Mouse (Mus musculus): ENCODE data around the gene Mgam.
"Not testable (repeated sequence)": the region's sequence is repeated elsewhere in the genome, so short reads cannot be mapped to it uniquely, and the experiment has no call there.

The Mgam gene

GRCm38 (mm10) chr6:40728506-40728905, 99.9 kb downstream of the Mgam start:
- not testable (repeated sequence) for ATAC-seq (ENCODE audit: low TSS enrichment)

GRCm38 (mm10) chr6:40739545-40739944, 110.9 kb downstream of the Mgam start:
- no peak for ATAC-seq (ENCODE audit: low TSS enrichment)

GRCm38 (mm10) chr6:40749030-40749429, 120.4 kb downstream of the Mgam start:
- ATAC-seq (ENCODE audit: low TSS enrichment) = peak; percentile 57; the same call in 1 of the 2 replicates

GRCm38 (mm10) chr6:40755948-40756347, 127.3 kb downstream of the Mgam start:
- no peak for ATAC-seq (ENCODE audit: low TSS enrichment)

GRCm38 (mm10) chr6:40757346-40757745, 128.7 kb downstream of the Mgam start:
- not testable (repeated sequence) for ATAC-seq (ENCODE audit: low TSS enrichment)

- ATAC-seq (ENCODE audit: low TSS enrichment) = no peak
Observed at GRCm38 (mm10) chr6:40774656-40775055, 146.0 kb downstream of the Mgam start.

GRCm38 (mm10) chr6:40778458-40778857, 149.8 kb downstream of the Mgam start:
- no peak for ATAC-seq (ENCODE audit: low TSS enrichment)

- ATAC-seq (ENCODE audit: low TSS enrichment) = no peak
Observed at GRCm38 (mm10) chr6:40783637-40784036, 155.0 kb downstream of the Mgam start.

- no peak for ATAC-seq (ENCODE audit: low TSS enrichment)
Observed at GRCm38 (mm10) chr6:40784378-40784777, 155.7 kb downstream of the Mgam start.

- ATAC-seq (ENCODE audit: low TSS enrichment) = no peak
Observed at GRCm38 (mm10) chr6:40795077-40795812, 166.6 kb downstream of the Mgam start.

- no peak for ATAC-seq (ENCODE audit: low TSS enrichment)
Observed at GRCm38 (mm10) chr6:40818237-40818902, 189.7 kb downstream of the Mgam start.
